Mouse (Mus musculus) CD4-positive, CD25-positive, alpha-beta regulatory T cell, adult 4 months (primary cell): ENCODE measurements around the gene Msx2. TPM values are rescaled to one million over a fixed set of nuclear protein-coding genes. Genes with fewer than 3 reads are reported as not detected.

Experiments used
- polyA plus RNA-seq, 2 experiments: library from polyadenylated mRNA; unstranded; fragments of 100-300 nt; shearing (Covaris generic); gene quantifications; one replicate each; pipeline ENCODE4 v1.2.1; 2017

The Msx2 gene
- polyA plus RNA-seq, 2 experiments from 2014 or later, result not detected

Other genes with a start within 250 kb of the Msx2 start
- not detected for gene Ror2, start 186.9 kb downstream of the Msx2 start, polyA plus RNA-seq
- gene Sptlc1, start 95.7 kb downstream of the Msx2 start, polyA plus RNA-seq, result 10 to 100 TPM; 26.5 to 33.7 TPM